Mouse (Mus musculus): ENCODE results near the gene Pik3ip1. TPM values are rescaled to one million over a fixed set of nuclear protein-coding genes. Genes with fewer than 3 reads are reported as not detected.

The Pik3ip1 gene
- polyA plus RNA-seq, 1 experiment from 2014 or later, result 1.1 TPM

- no peaks in the 10 kb centered on the region for H3K36me3 ChIP-seq
- H3K4me2 ChIP-seq, result peak overlapping the region; percentile 70
- H3K27ac ChIP-seq, result no peak overlapping the region
- peak overlapping the region; percentile 49 for H3K4me3 ChIP-seq (replicated peaks)
- H3K9me3 ChIP-seq (replicated peaks), result no peaks in the 10 kb centered on the region
- ATAC-seq (ENCODE audit: low read depth) (no peak), DNase-seq (no peak)
- H3K27me3 ChIP-seq, result peaks cover 40% of the 10 kb centered on the region
- H3K9ac ChIP-seq, result peak overlapping the region; percentile 35; the same call in 1 of the 2 replicates
- peaks cover 33% of the 10 kb centered on the region for H3K4me1 ChIP-seq (replicated peaks)
- 9% methylated on average over 14 of the region's 14 CpGs for WGBS (ENCODE audit: insufficient replicate concordance)
These were observed 970 bp downstream of the Pik3ip1 start for GRCm38 (mm10) chr11:3330991-3331750.

- Histone ChIP-seq H3K4me3 (replicated peaks) (peak overlapping the region; percentile 49), H3K9ac (peak overlapping the region; percentile 49), H3K27me3 (peaks cover 40% of the 10 kb centered on the region), H3K27ac (no peak overlapping the region), H3K4me2 (peak overlapping the region; percentile 70), H3K4me1 (replicated peaks) (peaks cover 34% of the 10 kb centered on the region), H3K36me3 (no peaks in the 10 kb centered on the region), H3K9me3 (replicated peaks) (no peaks in the 10 kb centered on the region)
- ATAC-seq (ENCODE audit: low read depth), result peak; percentile 95
- under 1% methylated on average over 75 of the region's 75 CpGs for WGBS (ENCODE audit: insufficient replicate concordance)
- peak; percentile 74 for DNase-seq
These were observed 1.8 kb downstream of the Pik3ip1 start for GRCm38 (mm10) chr11:3331756-3332642.

GRCm38 (mm10) chr11:3333111-3333695 is 3.0 kb downstream of the Pik3ip1 start:
- H3K4me1 ChIP-seq (replicated peaks), result peaks cover 42% of the 10 kb centered on the region
- no peak overlapping the region for H3K27ac ChIP-seq
- H3K36me3 ChIP-seq, result no peaks in the 10 kb centered on the region
- no peaks in the 10 kb centered on the region for H3K9me3 ChIP-seq (replicated peaks)
- no peak overlapping the region for H3K4me3 ChIP-seq (replicated peaks)
- H3K4me2 ChIP-seq, result no peak overlapping the region
- H3K27me3 ChIP-seq, result peaks cover 42% of the 10 kb centered on the region
- DNase-seq (no peak), ATAC-seq (ENCODE audit: low read depth) (no peak)
- 74% methylated on average over 11 of the region's 11 CpGs for WGBS (ENCODE audit: insufficient replicate concordance)
- H3K9ac ChIP-seq, result no peak overlapping the region

GRCm38 (mm10) chr11:3334141-3334710 is 4.0 kb downstream of the Pik3ip1 start:
- H3K4me2 ChIP-seq, result no peak overlapping the region
- peaks cover 42% of the 10 kb centered on the region for H3K27me3 ChIP-seq
- no peak overlapping the region for H3K9ac ChIP-seq
- no peak for DNase-seq
- ATAC-seq (ENCODE audit: low read depth), result no peak
- H3K4me1 ChIP-seq (replicated peaks), result peaks cover 42% of the 10 kb centered on the region
- H3K4me3 ChIP-seq (replicated peaks), result no peak overlapping the region
- no peak overlapping the region for H3K27ac ChIP-seq
- WGBS (ENCODE audit: insufficient replicate concordance), result 72% methylated on average over 11 of the region's 11 CpGs
- no peaks in the 10 kb centered on the region for H3K36me3 ChIP-seq
- no peaks in the 10 kb centered on the region for H3K9me3 ChIP-seq (replicated peaks)

- H3K36me3 ChIP-seq, result no peaks in the 10 kb centered on the region
- H3K4me1 ChIP-seq (replicated peaks), result peaks cover 42% of the 10 kb centered on the region
- no peak overlapping the region for H3K4me3 ChIP-seq (replicated peaks)
- 11% methylated on average over 9 of the region's 9 CpGs for WGBS (ENCODE audit: insufficient replicate concordance)
- H3K9ac ChIP-seq, result no peak overlapping the region
- peaks cover 42% of the 10 kb centered on the region for H3K27me3 ChIP-seq
- no peak overlapping the region for H3K4me2 ChIP-seq
- ATAC-seq (ENCODE audit: low read depth) (no peak), DNase-seq (no peak)
- H3K9me3 ChIP-seq (replicated peaks), result no peaks in the 10 kb centered on the region
- H3K27ac ChIP-seq, result no peak overlapping the region
These were observed 4.6 kb downstream of the Pik3ip1 start for GRCm38 (mm10) chr11:3334711-3335316.

GRCm38 (mm10) chr11:3335651-3336216 is 5.5 kb downstream of the Pik3ip1 start:
- Histone ChIP-seq H3K36me3 (no peaks in the 10 kb centered on the region), H3K4me2 (no peak overlapping the region), H3K4me3 (replicated peaks) (no peak overlapping the region), H3K27ac (no peak overlapping the region), H3K4me1 (replicated peaks) (peaks cover 37% of the 10 kb centered on the region), H3K9ac (no peak overlapping the region), H3K9me3 (replicated peaks) (no peaks in the 10 kb centered on the region), H3K27me3 (peaks cover 37% of the 10 kb centered on the region)
- ATAC-seq (ENCODE audit: low read depth) (no peak), DNase-seq (no peak)
- 9% methylated on average over 11 of the region's 11 CpGs for WGBS (ENCODE audit: insufficient replicate concordance)

GRCm38 (mm10) chr11:3336602-3337001 is 6.4 kb downstream of the Pik3ip1 start:
- ATAC-seq (ENCODE audit: low read depth) (no peak), DNase-seq (no peak)
- H3K4me2 ChIP-seq, result no peak overlapping the region
- WGBS (ENCODE audit: insufficient replicate concordance), result 55% methylated on average over 3 of the region's 3 CpGs
- H3K27me3 ChIP-seq, result peaks cover 28% of the 10 kb centered on the region
- H3K27ac ChIP-seq, result no peak overlapping the region
- H3K9ac ChIP-seq, result no peak overlapping the region
- no peak overlapping the region for H3K4me3 ChIP-seq (replicated peaks)
- peaks cover 28% of the 10 kb centered on the region for H3K4me1 ChIP-seq (replicated peaks)
- H3K36me3 ChIP-seq, result no peaks in the 10 kb centered on the region
- no peaks in the 10 kb centered on the region for H3K9me3 ChIP-seq (replicated peaks)

GRCm38 (mm10) chr11:3337173-3337955 is 7.2 kb downstream of the Pik3ip1 start:
- WGBS (ENCODE audit: insufficient replicate concordance), result 37% methylated on average over 12 of the region's 12 CpGs
- H3K4me3 ChIP-seq (replicated peaks), result no peak overlapping the region
- no peak overlapping the region for H3K9ac ChIP-seq
- H3K36me3 ChIP-seq, result no peaks in the 10 kb centered on the region
- no peak overlapping the region for H3K4me2 ChIP-seq
- H3K27ac ChIP-seq, result no peak overlapping the region
- ATAC-seq (ENCODE audit: low read depth) (0 out of 2 replicates have a peak, but pooled peaks have one; percentile 12), DNase-seq (no peak)
- no peaks in the 10 kb centered on the region for H3K9me3 ChIP-seq (replicated peaks)
- peaks cover 21% of the 10 kb centered on the region for H3K4me1 ChIP-seq (replicated peaks)
- peaks cover 21% of the 10 kb centered on the region for H3K27me3 ChIP-seq

- H3K4me2 ChIP-seq, result no peak overlapping the region
- H3K27ac ChIP-seq, result no peak overlapping the region
- no peaks in the 10 kb centered on the region for H3K9me3 ChIP-seq (replicated peaks)
- H3K4me3 ChIP-seq (replicated peaks), result no peak overlapping the region
- peaks cover 16% of the 10 kb centered on the region for H3K4me1 ChIP-seq (replicated peaks)
- ATAC-seq (ENCODE audit: low read depth) (no peak), DNase-seq (no peak)
- no peak overlapping the region for H3K9ac ChIP-seq
- H3K27me3 ChIP-seq, result peaks cover 15% of the 10 kb centered on the region
- H3K36me3 ChIP-seq, result no peaks in the 10 kb centered on the region
- WGBS (ENCODE audit: insufficient replicate concordance), result 53% methylated on average over 5 of the region's 5 CpGs
These were observed 7.8 kb downstream of the Pik3ip1 start for GRCm38 (mm10) chr11:3337961-3338360.

GRCm38 (mm10) chr11:3341476-3341875 is 11.3 kb downstream of the Pik3ip1 start:
- no peak overlapping the region for H3K27ac ChIP-seq
- no peak for ATAC-seq (ENCODE audit: low read depth)
- H3K9me3 ChIP-seq (replicated peaks), result no peaks in the 10 kb centered on the region
- 0 out of 2 replicates have a peak, but pooled peaks cover 2% of the 10 kb centered on the region for H3K27me3 ChIP-seq
- 68% methylated on average over 5 of the region's 5 CpGs for WGBS (ENCODE audit: insufficient replicate concordance)
- peaks cover 16% of the 10 kb centered on the region for H3K36me3 ChIP-seq
- no peak overlapping the region for H3K4me2 ChIP-seq
- DNase-seq, result no peak
- H3K9ac ChIP-seq, result no peak overlapping the region
- peaks cover 8% of the 10 kb centered on the region; the same call in 1 of the 2 replicates for H3K4me1 ChIP-seq (replicated peaks)
- H3K4me3 ChIP-seq (replicated peaks), result no peak overlapping the region

All from liver, embryonic 13.5 days (tissue).